Comparison of ENCODE assay signal across 12 mouse cellular contexts in the genomic region with DNA sequence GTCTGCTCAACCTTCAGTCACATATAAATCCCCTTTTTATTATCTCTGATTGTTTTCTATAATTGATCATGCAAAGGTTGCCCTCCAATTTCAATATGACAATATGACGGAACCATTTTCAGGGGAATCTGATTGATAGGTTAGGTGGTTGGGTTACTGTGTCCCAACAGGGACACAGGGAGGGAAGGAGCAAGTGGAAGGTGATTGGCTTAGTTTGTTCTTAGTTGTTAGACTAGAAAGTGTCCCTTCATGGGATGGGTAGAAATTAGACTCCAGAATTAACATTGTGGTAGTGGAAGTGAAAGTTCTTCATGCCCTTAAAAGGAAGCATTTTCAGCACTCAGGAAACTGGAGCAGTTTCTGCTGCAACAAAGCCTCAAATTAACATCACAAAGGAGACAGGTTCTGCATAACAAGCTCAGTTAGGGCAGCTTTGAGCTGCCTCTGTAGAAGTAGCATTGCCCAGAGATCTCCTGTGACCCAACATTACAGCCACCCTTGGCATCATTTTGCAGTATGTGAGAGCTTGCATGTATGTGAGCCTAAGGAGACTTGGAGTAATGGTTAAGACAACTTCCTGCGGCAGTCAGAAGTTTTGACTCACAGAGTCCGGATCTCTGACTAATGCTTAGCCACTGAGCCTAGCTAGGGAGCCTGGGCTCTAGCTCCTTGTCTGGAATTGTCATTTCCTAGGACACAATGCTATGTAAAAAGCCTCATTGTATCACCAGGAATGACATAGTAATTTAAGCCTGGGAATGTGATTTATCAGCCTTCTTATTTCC.
DNase-seq lines count a peak whose midpoint lies in the region; ATAC-seq and TF ChIP-seq lines count a peak whose summit lies in the region.
"Had no signal": no experiment of that assay in that cellular context is flagged by ENCODE, and none has a peak within 500 bp of the region (broad histone marks: within the 10 kb centered on the region; RNA-seq: fewer than 3 reads in every experiment).

No protein-coding gene starts in this region.

- H3K9me3 ChIP-seq in midbrain, embryonic 10.5 days (replicated peaks): 0 out of 2 replicates have a peak, but pooled peaks cover 5% of the 10 kb centered on the region
- no peaks in the 10 kb centered on the region for H3K9me3 ChIP-seq in midbrain, embryonic 15.5 days
- H3K9me3 ChIP-seq: heart, embryonic 15.5 days; lung, embryonic 15.5 days had no signal

- H3K4me3 ChIP-seq in midbrain, embryonic 10.5 days: no peak overlapping the region
- no peak overlapping the region for H3K4me3 ChIP-seq in midbrain, embryonic 15.5 days
- peak overlapping the region; percentile 27 for H3K4me3 ChIP-seq in bone marrow macrophage, adult 2 months (ENCODE audit: insufficient read depth, low read length)
- H3K4me3 ChIP-seq: heart, embryonic 15.5 days; lung, embryonic 15.5 days had no signal

- peak overlapping the region; percentile 76 for H3K27ac ChIP-seq in midbrain, embryonic 10.5 days (replicated peaks)
- H3K27ac ChIP-seq in midbrain, embryonic 15.5 days: no peak overlapping the region
- H3K27ac ChIP-seq in bone marrow macrophage, adult 2 months (ENCODE audit: insufficient read depth, low read depth, low read length): peak overlapping the region; percentile 62
- H3K27ac ChIP-seq: heart, embryonic 15.5 days; lung, embryonic 15.5 days; stomach, postnatal 0 days had no signal

- 46% methylated on average over 3 of the region's 3 CpGs for WGBS in midbrain, embryonic 10.5 days
- 28% methylated on average over 3 of the region's 3 CpGs for WGBS in midbrain, embryonic 15.5 days

- H3K9ac ChIP-seq in midbrain, embryonic 15.5 days: no peak overlapping the region
- H3K9ac ChIP-seq: heart, embryonic 15.5 days; lung, embryonic 15.5 days had no signal

- ATAC-seq in midbrain, embryonic 15.5 days (replicated peaks): no peak

- intact Hi-C loops in heart, postnatal 10 days (cut with DNase I): no loop called here

- DNase-seq in midbrain, embryonic 10.5 days (ENCODE audit: low spot score): peak; percentile 21
- DNase-seq in heart, postnatal 10 days: peak; percentile 6 to 11
- peak; percentile 1 for DNase-seq in splenic B cell, adult 2 months (ENCODE audit: low read depth, low spot score)
- DNase-seq in kidney, postnatal 4 days: no peak
- no peak for DNase-seq in urinary bladder, adult 2 months (ENCODE audit: low spot score)
- DNase-seq: cerebellum, adult 9-11 months; kidney, adult 2 months had no signal

- H3K4me1 ChIP-seq in midbrain, embryonic 10.5 days: peaks cover 15% of the 10 kb centered on the region
- H3K4me1 ChIP-seq in midbrain, embryonic 15.5 days: peaks cover 4% of the 10 kb centered on the region; the same call in 1 of the 2 replicates
- H3K4me1 ChIP-seq in bone marrow macrophage, adult 2 months (ENCODE audit: control insufficient read depth, insufficient read depth, low read length): peaks cover 13% of the 10 kb centered on the region
- H3K4me1 ChIP-seq: heart, embryonic 15.5 days; lung, embryonic 15.5 days had no signal

- no peaks in the 10 kb centered on the region for H3K36me3 ChIP-seq in midbrain, embryonic 10.5 days
- H3K36me3 ChIP-seq in midbrain, embryonic 15.5 days (replicated peaks): no peaks in the 10 kb centered on the region
- no peaks in the 10 kb centered on the region for H3K36me3 ChIP-seq in splenic B cell, adult 2 months (ENCODE audit: control insufficient read depth, insufficient read depth, low read length, poor library complexity, severe bottlenecking)
- H3K36me3 ChIP-seq: heart, embryonic 15.5 days; lung, embryonic 15.5 days had no signal

- no peak for TF ChIP-seq CTCF in bone marrow macrophage, adult 2 months (IDR thresholded peaks at IDR 0.05; ENCODE audit: low read depth, low read length)

- no peak for TF ChIP-seq POLR2A in bone marrow macrophage, adult 2 months (IDR thresholded peaks at IDR 0.05; ENCODE audit: borderline replicate concordance, low read depth, low read length)

- no peaks in the 10 kb centered on the region for H3K27me3 ChIP-seq in midbrain, embryonic 10.5 days (ENCODE audit: low read depth, poor library complexity, severe bottlenecking)
- H3K27me3 ChIP-seq in midbrain, embryonic 15.5 days (replicated peaks): no peaks in the 10 kb centered on the region
- no peaks in the 10 kb centered on the region for H3K27me3 ChIP-seq in splenic B cell, adult 2 months (ENCODE audit: control insufficient read depth, insufficient read depth, low read length, poor library complexity, severe bottlenecking)
- H3K27me3 ChIP-seq: heart, embryonic 15.5 days; lung, embryonic 15.5 days had no signal

- H3K4me2 ChIP-seq in midbrain, embryonic 15.5 days: no peak overlapping the region
- H3K4me2 ChIP-seq: heart, embryonic 15.5 days; lung, embryonic 15.5 days had no signal

Comparison
In these comparisons a context has a peak if more than half of its experiments do, and no peak if none do; other contexts are left out.
1. DNase-seq: peak in midbrain, embryonic 10.5 days (single experiment), heart, postnatal 10 days (2 of 2) and splenic B cell, adult 2 months (single experiment); none in kidney, postnatal 4 days (0 of 2) and urinary bladder, adult 2 months (single experiment).